Mouse (Mus musculus): ENCODE data around the gene Lrp8. TPM values are rescaled to one million over a fixed set of nuclear protein-coding genes. Genes with fewer than 3 reads are reported as not detected.
A peak's percentile ranks its signal among the peaks of the same experiment; 100 is the strongest.

The Lrp8 gene
- polyA plus RNA-seq, 1 experiment from 2014 or later: 8.8 TPM

GRCm38 (mm10) chr4:107776990-107777673, 24.9 kb upstream of the Lrp8 start:
- CTCF ChIA-PET: interaction anchor here (0.8 to 1.2 kb wide), 2 partner anchors 14 to 68 kb away, joined by 3 read pairs; no protein-coding TSS in a partner anchor
- no peak for ATAC-seq
- POLR2A ChIA-PET: no interaction called here
- TF ChIP-seq CTCF (IDR thresholded peaks at IDR 0.05): no peak
- no peaks in the 10 kb centered on the region for H3K27me3 ChIP-seq
- DNase-seq (ENCODE audit: low read depth, low spot score): no peak
- in situ Hi-C loops (cut with MboI; ENCODE audit: low pct_unique_long_range_greater_than_20kb): no loop called here

GRCm38 (mm10) chr4:107783541-107783940, 18.5 kb upstream of the Lrp8 start:
- ATAC-seq (no peak), DNase-seq (ENCODE audit: low read depth, low spot score) (no peak)
- in situ Hi-C loops (cut with MboI; ENCODE audit: low pct_unique_long_range_greater_than_20kb): no loop called here
- TF ChIP-seq CTCF (IDR thresholded peaks at IDR 0.05): no peak
- ChIA-PET CTCF (no interaction called here), POLR2A (interaction anchor here (0.9 kb wide), 1 partner anchor 82 kb away, joined by 3 read pairs; no protein-coding TSS in a partner anchor)
- H3K27me3 ChIP-seq: no peaks in the 10 kb centered on the region

GRCm38 (mm10) chr4:107788841-107789240, 13.2 kb upstream of the Lrp8 start:
- POLR2A ChIA-PET: no interaction called here
- CTCF ChIA-PET: no interaction called here
- ATAC-seq: no peak
- DNase-seq (ENCODE audit: low read depth, low spot score): no peak
- no peaks in the 10 kb centered on the region for H3K27me3 ChIP-seq
- in situ Hi-C loops (cut with MboI; ENCODE audit: low pct_unique_long_range_greater_than_20kb): no loop called here
- no peak for TF ChIP-seq CTCF (IDR thresholded peaks at IDR 0.05)

GRCm38 (mm10) chr4:107800801-107801200, 1.3 kb upstream of the Lrp8 start:
- CTCF ChIA-PET: interaction anchor here (1.0 to 1.3 kb wide), 2 partner anchors 11 to 14 kb away, joined by 3 to 4 read pairs; no protein-coding TSS in a partner anchor
- DNase-seq (ENCODE audit: low read depth, low spot score): no peak
- TF ChIP-seq CTCF (IDR thresholded peaks at IDR 0.05): no peak
- POLR2A ChIA-PET: no interaction called here
- in situ Hi-C loops (cut with MboI; ENCODE audit: low pct_unique_long_range_greater_than_20kb): no loop called here
- H3K27me3 ChIP-seq: no peaks in the 10 kb centered on the region
- ATAC-seq: no peak

- no peaks in the 10 kb centered on the region for H3K27me3 ChIP-seq
- ChIA-PET POLR2A (interaction anchor here (1.1 kb wide), 1 partner anchor 34 kb away, joined by 5 read pairs; no protein-coding TSS in a partner anchor), CTCF (interaction anchor here (0.8 to 1.6 kb wide), 3 partner anchors 14 to 29 kb away, joined by 3 to 4 read pairs (median 4); no protein-coding TSS in a partner anchor)
- ATAC-seq (peak; percentile 24), DNase-seq (ENCODE audit: low read depth, low spot score) (no peak)
- TF ChIP-seq CTCF (IDR thresholded peaks at IDR 0.05): no peak
- in situ Hi-C loops (cut with MboI; ENCODE audit: low pct_unique_long_range_greater_than_20kb): no loop called here
Observed at GRCm38 (mm10) chr4:107801366-107802184, 486 bp upstream of the Lrp8 start.

- CTCF ChIA-PET: interaction anchor here (0.8 to 1.6 kb wide), 2 partner anchors 24 to 27 kb away, joined by 3 to 4 read pairs; no protein-coding TSS in a partner anchor
- DNase-seq (ENCODE audit: low read depth, low spot score) (no peak), ATAC-seq (no peak)
- H3K27me3 ChIP-seq: no peaks in the 10 kb centered on the region
- POLR2A ChIA-PET: interaction anchor here (0.7 to 1.1 kb wide), 3 partner anchors 13 to 346 kb away, joined by 3 to 5 read pairs (median 3); no protein-coding TSS in a partner anchor
- in situ Hi-C loops (cut with MboI; ENCODE audit: low pct_unique_long_range_greater_than_20kb): no loop called here
- no peak for TF ChIP-seq CTCF (IDR thresholded peaks at IDR 0.05)
Observed at GRCm38 (mm10) chr4:107802450-107803331, 630 bp downstream of the Lrp8 start.

- ChIA-PET CTCF (no interaction called here), POLR2A (interaction anchor here (0.7 kb wide), 2 partner anchors 12 to 347 kb away, joined by 3 read pairs; no protein-coding TSS in a partner anchor)
Observed at GRCm38 (mm10) chr4:107803351-107804106, 1.5 kb downstream of the Lrp8 start.

GRCm38 (mm10) chr4:107805491-107805890, 3.4 kb downstream of the Lrp8 start:
- CTCF ChIA-PET: interaction anchor here (1.5 kb wide), 1 partner anchor 39 kb away, joined by 4 read pairs; no protein-coding TSS in a partner anchor
- no peaks in the 10 kb centered on the region for H3K27me3 ChIP-seq
- POLR2A ChIA-PET: no interaction called here
- in situ Hi-C loops (cut with MboI; ENCODE audit: low pct_unique_long_range_greater_than_20kb): no loop called here
- DNase-seq (ENCODE audit: low read depth, low spot score) (no peak), ATAC-seq (no peak)
- no peak for TF ChIP-seq CTCF (IDR thresholded peaks at IDR 0.05)

More at GRCm38 (mm10) chr4:107803351-107804106, 1.5 kb downstream of the Lrp8 start:
- no peaks in the 10 kb centered on the region for H3K27me3 ChIP-seq
- no peak for TF ChIP-seq CTCF (IDR thresholded peaks at IDR 0.05)
- ATAC-seq (peak; percentile 91), DNase-seq (ENCODE audit: low read depth, low spot score) (peak; percentile 79)
- in situ Hi-C loops (cut with MboI; ENCODE audit: low pct_unique_long_range_greater_than_20kb): no loop called here

GRCm38 (mm10) chr4:107807796-107808195, 5.7 kb downstream of the Lrp8 start:
- in situ Hi-C loops (cut with MboI; ENCODE audit: low pct_unique_long_range_greater_than_20kb): no loop called here

More at GRCm38 (mm10) chr4:107807796-107808195, 5.7 kb downstream of the Lrp8 start:
- ChIA-PET POLR2A (interaction anchor here (1.9 kb wide), 1 partner anchor 19 kb away, joined by 6 read pairs; no protein-coding TSS in a partner anchor), CTCF (no interaction called here)
- ATAC-seq (no peak), DNase-seq (ENCODE audit: low read depth, low spot score) (no peak)
- no peak for TF ChIP-seq CTCF (IDR thresholded peaks at IDR 0.05)
- H3K27me3 ChIP-seq: no peaks in the 10 kb centered on the region

Measured in Patski (cell line).